Mouse (Mus musculus): Measurements from ENCODE around the gene Katnal1. TPM values are rescaled to one million over a fixed set of nuclear protein-coding genes. Genes with fewer than 3 reads are reported as not detected.

Gene Katnal1
- polyA plus RNA-seq, 1 experiment: not detected

GRCm38 (mm10) chr5:148923408-148923807 is 5.7 kb downstream of the Katnal1 start:
- Histone ChIP-seq H3K4me1 (ENCODE audit: control insufficient read depth, insufficient read depth, low read length) (no peaks in the 10 kb centered on the region), H3K4me3 (ENCODE audit: insufficient read depth, low read depth, low read length) (no peak overlapping the region), H3K27ac (ENCODE audit: insufficient read depth, low read depth, low read length) (no peak overlapping the region)
- WGBS: 43% methylated on average over 10 of the region's 10 CpGs
- no peak for TF ChIP-seq POLR2A (IDR thresholded peaks at IDR 0.05; ENCODE audit: insufficient read depth, low read depth, low read length)
- TF ChIP-seq CTCF (IDR thresholded peaks at IDR 0.05; ENCODE audit: insufficient read depth, low read depth, low read length): no peak

- Histone ChIP-seq H3K4me1 (ENCODE audit: control insufficient read depth, insufficient read depth, low read length) (no peaks in the 10 kb centered on the region), H3K27ac (ENCODE audit: insufficient read depth, low read depth, low read length) (no peak overlapping the region), H3K4me3 (ENCODE audit: insufficient read depth, low read depth, low read length) (no peak overlapping the region)
- TF ChIP-seq POLR2A (IDR thresholded peaks at IDR 0.05; ENCODE audit: insufficient read depth, low read depth, low read length) (no peak), CTCF (IDR thresholded peaks at IDR 0.05; ENCODE audit: insufficient read depth, low read depth, low read length) (no peak)
- WGBS: 86% methylated on average over 5 of the region's 5 CpGs
These were observed 6.3 kb downstream of the Katnal1 start for GRCm38 (mm10) chr5:148922773-148923172.

- Histone ChIP-seq H3K4me3 (ENCODE audit: insufficient read depth, low read depth, low read length) (no peak overlapping the region), H3K4me1 (ENCODE audit: control insufficient read depth, insufficient read depth, low read length) (no peaks in the 10 kb centered on the region), H3K27ac (ENCODE audit: insufficient read depth, low read depth, low read length) (no peak overlapping the region)
- TF ChIP-seq CTCF (IDR thresholded peaks at IDR 0.05; ENCODE audit: insufficient read depth, low read depth, low read length) (no peak), POLR2A (IDR thresholded peaks at IDR 0.05; ENCODE audit: insufficient read depth, low read depth, low read length) (no peak)
- 76% methylated on average over 5 of the region's 5 CpGs for WGBS
These were observed 11.1 kb downstream of the Katnal1 start for GRCm38 (mm10) chr5:148918049-148918448.

GRCm38 (mm10) chr5:148916775-148917174 is 12.3 kb downstream of the Katnal1 start:
- no peak overlapping the region for H3K27ac ChIP-seq (ENCODE audit: insufficient read depth, low read depth, low read length)
- no peak for TF ChIP-seq CTCF (IDR thresholded peaks at IDR 0.05; ENCODE audit: insufficient read depth, low read depth, low read length)
- TF ChIP-seq POLR2A (IDR thresholded peaks at IDR 0.05; ENCODE audit: insufficient read depth, low read depth, low read length): no peak
- H3K4me3 ChIP-seq (ENCODE audit: insufficient read depth, low read depth, low read length): no peak overlapping the region
- peaks cover 5% of the 10 kb centered on the region for H3K4me1 ChIP-seq (ENCODE audit: control insufficient read depth, insufficient read depth, low read length)
- 92% methylated on average over 6 of the region's 6 CpGs for WGBS

- peaks cover 20% of the 10 kb centered on the region for H3K4me1 ChIP-seq (ENCODE audit: control insufficient read depth, insufficient read depth, low read length)
- H3K4me3 ChIP-seq (ENCODE audit: insufficient read depth, low read depth, low read length): no peak overlapping the region
- no peak for TF ChIP-seq CTCF (IDR thresholded peaks at IDR 0.05; ENCODE audit: insufficient read depth, low read depth, low read length)
- TF ChIP-seq POLR2A (IDR thresholded peaks at IDR 0.05; ENCODE audit: insufficient read depth, low read depth, low read length): no peak
- 52% methylated on average over 3 of the region's 3 CpGs for WGBS
- no peak overlapping the region for H3K27ac ChIP-seq (ENCODE audit: insufficient read depth, low read depth, low read length)
These were observed 16.9 kb downstream of the Katnal1 start for GRCm38 (mm10) chr5:148912262-148912661.

- Histone ChIP-seq H3K4me1 (ENCODE audit: control insufficient read depth, insufficient read depth, low read length) (peaks cover 22% of the 10 kb centered on the region), H3K27ac (ENCODE audit: insufficient read depth, low read depth, low read length) (no peak overlapping the region), H3K4me3 (ENCODE audit: insufficient read depth, low read depth, low read length) (no peak overlapping the region)
- 95% methylated on average over 4 of the region's 4 CpGs for WGBS
- TF ChIP-seq POLR2A (IDR thresholded peaks at IDR 0.05; ENCODE audit: insufficient read depth, low read depth, low read length): no peak
- TF ChIP-seq CTCF (IDR thresholded peaks at IDR 0.05; ENCODE audit: insufficient read depth, low read depth, low read length): no peak
These were observed 19.1 kb downstream of the Katnal1 start for GRCm38 (mm10) chr5:148910066-148910465.

GRCm38 (mm10) chr5:148909402-148909801 is 19.7 kb downstream of the Katnal1 start:
- Histone ChIP-seq H3K4me1 (ENCODE audit: control insufficient read depth, insufficient read depth, low read length) (peaks cover 22% of the 10 kb centered on the region), H3K27ac (ENCODE audit: insufficient read depth, low read depth, low read length) (no peak overlapping the region), H3K4me3 (ENCODE audit: insufficient read depth, low read depth, low read length) (no peak overlapping the region)
- no peak for TF ChIP-seq POLR2A (IDR thresholded peaks at IDR 0.05; ENCODE audit: insufficient read depth, low read depth, low read length)
- 0 out of 2 replicates have a peak, but pooled peaks have one; percentile 2 for TF ChIP-seq CTCF (IDR thresholded peaks at IDR 0.05; ENCODE audit: insufficient read depth, low read depth, low read length)
- 36% methylated on average over 6 of the region's 6 CpGs for WGBS

DNA sequence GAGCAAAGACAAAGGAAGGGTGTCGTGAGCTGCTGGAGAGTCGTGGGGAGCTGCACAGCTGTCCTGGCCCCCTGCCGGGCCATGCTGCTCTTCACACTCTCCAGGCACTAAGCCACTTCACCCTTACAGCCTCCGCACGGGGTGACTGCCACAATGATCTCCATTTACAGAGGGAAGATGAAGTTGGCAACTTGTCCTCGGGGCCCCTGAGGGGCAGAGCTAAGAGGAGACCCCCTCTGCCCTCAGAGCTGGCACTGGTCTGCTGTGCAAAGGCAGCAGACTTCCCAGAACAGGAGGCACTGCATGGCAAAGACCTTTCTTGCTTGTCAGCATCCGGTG is 20.1 kb downstream of the Katnal1 start:
- 24% methylated on average over 7 of the region's 7 CpGs for WGBS
- Histone ChIP-seq H3K4me3 (ENCODE audit: insufficient read depth, low read depth, low read length) (no peak overlapping the region), H3K27ac (ENCODE audit: insufficient read depth, low read depth, low read length) (no peak overlapping the region), H3K4me1 (ENCODE audit: control insufficient read depth, insufficient read depth, low read length) (peaks cover 22% of the 10 kb centered on the region)
- TF ChIP-seq CTCF (IDR thresholded peaks at IDR 0.05; ENCODE audit: insufficient read depth, low read depth, low read length) (0 out of 2 replicates have a peak, but pooled peaks have one; percentile 4), POLR2A (IDR thresholded peaks at IDR 0.05; ENCODE audit: insufficient read depth, low read depth, low read length) (no peak)

- no peak overlapping the region; the same call in 1 of the 2 replicates for H3K27ac ChIP-seq (ENCODE audit: insufficient read depth, low read depth, low read length)
- TF ChIP-seq CTCF (IDR thresholded peaks at IDR 0.05; ENCODE audit: insufficient read depth, low read depth, low read length): no peak
- no peak for TF ChIP-seq POLR2A (IDR thresholded peaks at IDR 0.05; ENCODE audit: insufficient read depth, low read depth, low read length)
- no peak overlapping the region for H3K4me3 ChIP-seq (ENCODE audit: insufficient read depth, low read depth, low read length)
- H3K4me1 ChIP-seq (ENCODE audit: control insufficient read depth, insufficient read depth, low read length): peaks cover 22% of the 10 kb centered on the region
- WGBS: 67% methylated on average over 17 of the region's 17 CpGs
These were observed 20.7 kb downstream of the Katnal1 start for GRCm38 (mm10) chr5:148908191-148909056.

Data from olfactory bulb, adult 2 months (tissue).